ENCODE assay signal across 8 mouse cellular contexts in genomic region chr7:25618865-25619721, GRCm38 (mm10). TPM values are rescaled to one million over a fixed set of nuclear protein-coding genes. Genes with fewer than 3 reads are reported as not detected.
A peak's percentile ranks its signal among the peaks of the same experiment; 100 is the strongest.
DNase-seq lines count a peak whose midpoint lies in the region; ATAC-seq and TF ChIP-seq lines count a peak whose summit lies in the region.

Dmac2 (plus strand) TSS chr7:25619414.

- in situ Hi-C loops in ES-E14 (cut with MboI; ENCODE audit: low sequenced_read_pairs in 2 of 2, unreplicated experiment in 2 of 2): no loop called here

- H3K4me2 ChIP-seq in forebrain, embryonic 15.5 days (replicated peaks): peak within 1 kb of the TSS; percentile 52

- no peaks in the 10 kb centered on the region for H3K27me3 ChIP-seq in forebrain, embryonic 15.5 days

- under 1% methylated on average over 53 of the region's 53 CpGs for WGBS in forebrain, embryonic 15.5 days
- under 1% methylated on average over 53 of the region's 53 CpGs for WGBS in lung, adult 2 months

- H3K27ac ChIP-seq in ES-E14 (ENCODE audit: insufficient read depth, low read depth, low read length, poor library complexity, severe bottlenecking): peak within 1 kb of the TSS; percentile 71; the same call in 1 of the 2 replicates
- 0 out of 2 replicates have a peak within 1 kb of the TSS, but pooled peaks have one; percentile 9 for H3K27ac ChIP-seq in forebrain, embryonic 15.5 days (replicated peaks)

- peak within 1 kb of the TSS; percentile 83 to 87 for H3K4me3 ChIP-seq in ES-E14 (ENCODE audit: insufficient read depth in 1 of 2, low read depth in 1 of 2, low read length in 2 of 2, poor library complexity in 1 of 2, severe bottlenecking in 1 of 2)
- H3K4me3 ChIP-seq in forebrain, embryonic 15.5 days: peak within 1 kb of the TSS; percentile 62
- H3K4me3 ChIP-seq in lung, adult 2 months (replicated peaks; ENCODE audit: extremely low read depth, low read depth, low read length): peak within 1 kb of the TSS; percentile 48

- peak; percentile 95 for ATAC-seq in forebrain, embryonic 15.5 days (replicated peaks)
- peak; percentile 97 for ATAC-seq in neutrophil, adult 5-6 weeks (ENCODE audit: extremely low read depth, insufficient number of reproducible peaks, low FRiP score, poor library complexity, severe bottlenecking)

- peak; percentile 95 for DNase-seq in ES-E14 (ENCODE audit: low read depth, low spot score)
- peak; percentile 95 for DNase-seq in cerebellum, adult 11-12 months
- DNase-seq in heart, postnatal 25 days (ENCODE audit: low spot score): peak; percentile 86
- peak; percentile 93 to 97 for DNase-seq in layer of hippocampus, adult 18-20 months (ENCODE audit: low spot score in 2 of 2)
- peak; percentile 93 for DNase-seq in lung, adult 2 months
- DNase-seq in thymus, adult 18-20 months: peak; percentile 91 to 96

- peak within 1 kb of the TSS; percentile 91 for H3K9ac ChIP-seq in ES-E14 (ENCODE audit: insufficient read depth, low read depth, low read length, poor library complexity, severe bottlenecking)
- H3K9ac ChIP-seq in forebrain, embryonic 15.5 days (replicated peaks): peak within 1 kb of the TSS; percentile 41

- peak; percentile 80; the same call in 1 of the 2 replicates for TF ChIP-seq POLR2A in lung, adult 2 months (IDR thresholded peaks at IDR 0.05; ENCODE audit: borderline replicate concordance, extremely low read depth, low read depth, low read length)

- intact Hi-C loops in heart, postnatal 25 days (cut with DNase I): no loop called here

- TF ChIP-seq CTCF in lung, adult 2 months (IDR thresholded peaks at IDR 0.05; ENCODE audit: insufficient read depth, low read length): no peak

- peaks cover 13% of the 10 kb centered on the region for H3K36me3 ChIP-seq in ES-E14 (ENCODE audit: control insufficient read depth, insufficient read depth, low read length, poor library complexity, severe bottlenecking)
- peaks cover 2% of the 10 kb centered on the region; the same call in 1 of the 2 replicates for H3K36me3 ChIP-seq in forebrain, embryonic 15.5 days

- H3K9me3 ChIP-seq in ES-E14 (ENCODE audit: control insufficient read depth, insufficient read depth, low read depth, low read length): no peaks in the 10 kb centered on the region
- no peaks in the 10 kb centered on the region for H3K9me3 ChIP-seq in forebrain, embryonic 15.5 days

- H3K4me1 ChIP-seq in ES-E14 (ENCODE audit: control insufficient read depth in 2 of 2, insufficient read depth in 2 of 2, low read length in 2 of 2, poor library complexity in 1 of 2): peaks cover 1 to 15% of the 10 kb centered on the region in 2 experiments; a peak in 3 of 4 replicates
- peaks cover 9% of the 10 kb centered on the region for H3K4me1 ChIP-seq in forebrain, embryonic 15.5 days
- H3K4me1 ChIP-seq in lung, adult 2 months (ENCODE audit: control insufficient read depth, insufficient read depth, low read length): no peaks in the 10 kb centered on the region

TF ChIP-seq in ES-E14, 5 proteins besides CTCF, POLR2A, EP300 and RAD21:
- TF ChIP-seq MAFK (IDR thresholded peaks at IDR 0.05; ENCODE audit: insufficient read depth, low read depth, low read length) (no peak), HCFC1 (IDR thresholded peaks at IDR 0.05; ENCODE audit: borderline replicate concordance, insufficient read depth, low read length) (peak; percentile 79)

RNA-seq across cellular contexts. Expression of gene Dmac2, which starts in this region (rescaled TPM):
- total RNA-seq in ES-E14 (2012; rRNA removed): 30.0 and 39.3 TPM in 2 replicates
- 32.1 and 36.3 TPM in 2 replicates for polyA plus RNA-seq in forebrain, embryonic 15.5 days (2015; fragmentation: Nextera tagmentation; extraction: Ambion mirVana)
- 10 to 100 TPM; 60.4 to 65.0 TPM for total RNA-seq in heart, postnatal 25 days (2021)
- 10 to 100 TPM; 50.5 to 53.9 TPM for total RNA-seq in layer of hippocampus, adult 18-20 months (2021)
- 36.3 and 40.9 TPM in 2 replicates for polyA plus RNA-seq in lung, adult 2 months (2012; rRNA removed)
- total RNA-seq in neutrophil, adult 5-6 weeks (2017): 129 and 155 TPM in 2 replicates

Comparison
In these comparisons a context has a peak if more than half of its experiments do, and no peak if none do; other contexts are left out.
1. Peak in every context shown above with its lines: DNase-seq, ATAC-seq, H3K4me3 ChIP-seq and H3K27ac ChIP-seq.